Mouse (Mus musculus): ENCODE results near the gene Plxna1. TPM values are rescaled to one million over a fixed set of nuclear protein-coding genes. Genes with fewer than 3 reads are reported as not detected.

Plxna1 gene
- polyA plus RNA-seq (2015; fragmentation: Nextera tagmentation; extraction: Ambion mirVana) = 85.3 and 88.3 TPM in 2 replicates

DNA sequence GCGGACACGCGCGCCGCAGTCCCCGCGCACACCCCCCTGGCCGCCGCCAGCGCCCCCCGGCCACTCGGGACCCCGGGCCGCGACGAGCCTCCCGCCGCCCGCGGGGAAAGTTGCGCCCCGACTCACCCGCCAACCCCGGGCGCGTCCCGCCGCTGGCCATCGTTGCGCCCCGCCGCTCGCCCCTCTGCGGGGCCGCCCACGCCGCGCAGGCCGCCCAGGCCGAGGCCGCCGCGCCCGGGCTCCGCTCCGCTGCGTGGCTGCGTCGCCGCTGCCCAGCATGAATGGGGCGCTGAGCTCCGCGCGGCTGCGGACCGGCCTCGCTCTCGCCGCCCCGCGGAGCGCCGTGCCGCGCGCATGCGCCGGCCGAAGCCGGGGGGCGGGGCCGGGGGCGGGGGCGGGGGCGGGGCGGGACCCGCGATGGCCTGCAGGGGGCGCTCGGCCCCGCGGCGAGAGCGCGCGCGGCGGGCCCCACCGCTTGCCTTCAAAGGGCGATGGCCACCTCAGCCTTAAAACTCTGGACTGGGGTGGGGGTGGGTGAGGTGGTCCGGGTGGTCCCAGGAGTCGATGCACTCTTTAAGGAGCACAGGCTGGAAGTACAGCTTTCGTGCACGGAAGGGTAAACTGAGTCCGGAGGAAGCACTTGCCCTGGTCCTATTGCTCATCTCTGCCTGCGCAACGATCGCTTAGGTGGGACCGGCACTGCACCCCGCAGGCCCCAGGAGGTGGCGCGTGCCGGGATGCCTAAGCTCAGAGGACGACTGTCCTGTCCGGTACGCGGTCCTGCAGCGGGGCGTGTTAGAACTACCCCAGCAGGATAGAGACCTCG, at the start of gene Plxna1:
TSS of gene Plxna1 (minus strand) at position 340 of the 826 bp plus-strand sequence.
- H3K36me3 ChIP-seq (replicated peaks) = no peaks in the 10 kb centered on the region
- H3K27me3 ChIP-seq (replicated peaks) = no peaks in the 10 kb centered on the region
- peak within 1 kb of the TSS; percentile 94 for H3K9ac ChIP-seq
- no peaks in the 10 kb centered on the region for H3K9me3 ChIP-seq
- H3K4me3 ChIP-seq = peak within 1 kb of the TSS; percentile 70
- peaks cover 46% of the 10 kb centered on the region for H3K4me1 ChIP-seq
- ATAC-seq (replicated peaks) = peak; percentile 83
- under 1% methylated on average over 82 of the region's 110 CpGs for WGBS
- H3K4me2 ChIP-seq = peak within 1 kb of the TSS; percentile 98
- H3K27ac ChIP-seq = peak within 1 kb of the TSS; percentile 90

DNA sequence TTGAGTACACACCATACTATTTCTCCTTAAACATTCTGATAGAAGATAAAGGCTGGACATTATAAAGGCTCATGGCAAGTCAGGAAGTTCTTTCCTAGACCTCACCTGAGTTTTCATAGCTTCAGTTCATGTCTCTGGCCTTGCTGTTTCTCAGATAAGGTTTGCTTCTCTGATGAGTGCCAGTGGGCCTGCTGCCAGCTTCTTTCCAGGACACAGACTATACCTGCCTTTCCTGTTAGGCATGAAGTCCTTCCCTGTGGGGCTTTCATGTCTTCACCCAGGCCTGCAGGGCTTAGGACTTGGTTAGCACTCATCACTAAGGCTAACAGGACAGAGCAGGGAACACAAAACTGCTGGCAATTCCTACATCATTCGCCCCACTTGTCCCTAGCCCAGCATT, 46.6 kb upstream of the Plxna1 start:
- no peaks in the 10 kb centered on the region for H3K27me3 ChIP-seq (replicated peaks)
- H3K4me1 ChIP-seq = peaks cover 6% of the 10 kb centered on the region
- H3K36me3 ChIP-seq (replicated peaks) = no peaks in the 10 kb centered on the region
- no peaks in the 10 kb centered on the region for H3K9me3 ChIP-seq
- no peak overlapping the region for H3K9ac ChIP-seq
- WGBS = 78% methylated on average over 1 of the region's 1 CpGs
- H3K4me2 ChIP-seq = no peak overlapping the region
- no peak for ATAC-seq (replicated peaks)
- no peak overlapping the region for H3K27ac ChIP-seq
- H3K4me3 ChIP-seq = no peak overlapping the region

DNA sequence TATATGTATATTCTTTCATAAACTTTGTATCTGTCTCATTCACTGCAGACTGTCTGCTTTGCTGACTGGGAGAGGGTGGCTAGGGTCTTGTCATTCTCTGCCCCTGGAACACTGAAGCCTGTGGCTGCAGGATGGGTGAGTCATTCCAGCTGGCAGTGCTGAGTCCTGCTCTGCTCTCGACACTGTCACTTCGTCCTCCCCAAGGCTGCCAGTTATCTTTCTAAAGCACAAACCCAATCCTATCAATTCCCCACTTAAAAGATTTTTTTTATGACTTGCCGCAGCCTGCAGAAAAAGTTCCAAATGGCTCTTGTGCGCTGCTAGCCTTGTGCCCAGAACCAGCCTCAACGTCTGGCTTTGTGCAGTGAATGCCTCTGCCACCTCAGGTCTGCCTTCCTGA, 45.8 kb upstream of the Plxna1 start:
- 73% methylated on average over 5 of the region's 5 CpGs for WGBS
- ATAC-seq (replicated peaks) = no peak
- Histone ChIP-seq H3K27me3 (replicated peaks) (no peaks in the 10 kb centered on the region), H3K27ac (no peak overlapping the region), H3K36me3 (replicated peaks) (no peaks in the 10 kb centered on the region), H3K4me1 (peaks cover 6% of the 10 kb centered on the region), H3K9me3 (no peaks in the 10 kb centered on the region), H3K4me3 (no peak overlapping the region), H3K9ac (no peak overlapping the region), H3K4me2 (no peak overlapping the region)

DNA sequence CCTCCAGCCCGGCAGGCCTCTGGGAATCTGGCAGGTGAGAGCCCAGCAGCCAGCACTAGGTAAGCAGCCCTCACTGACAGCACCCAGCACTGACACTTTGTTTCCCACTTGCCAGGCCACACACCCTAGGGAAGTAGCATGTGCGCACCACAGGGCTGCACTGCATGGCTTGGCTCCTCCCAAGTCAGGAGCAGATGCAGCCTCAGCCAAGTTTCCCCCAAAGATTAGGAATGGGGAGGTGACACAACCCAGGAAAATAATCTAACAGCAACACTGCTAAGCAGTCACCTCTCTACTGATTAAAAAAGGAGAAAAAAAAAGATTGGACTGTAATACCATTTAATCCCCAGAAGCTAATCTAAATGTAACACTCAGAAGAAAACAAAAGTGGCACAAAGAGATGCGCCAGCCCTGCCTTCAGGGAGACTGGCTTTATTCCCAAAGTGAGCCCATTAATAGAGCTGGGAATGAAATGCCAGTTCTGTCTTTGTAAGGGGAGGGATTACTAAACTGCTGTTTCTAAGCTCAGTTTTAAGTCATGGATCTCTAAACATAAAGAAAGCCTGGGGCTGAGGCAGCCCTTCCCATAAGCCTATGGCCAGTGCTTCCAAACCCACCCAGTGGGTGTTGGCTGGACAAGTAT, 44.9 kb upstream of the Plxna1 start:
- peak; percentile 63 for ATAC-seq (replicated peaks)
- H3K36me3 ChIP-seq (replicated peaks) = no peaks in the 10 kb centered on the region
- no peak overlapping the region for H3K4me3 ChIP-seq
- no peak overlapping the region for H3K9ac ChIP-seq
- H3K27ac ChIP-seq = 0 out of 2 replicates have a peak overlapping the region, but pooled peaks have one; percentile 19
- H3K27me3 ChIP-seq (replicated peaks) = no peaks in the 10 kb centered on the region
- no peaks in the 10 kb centered on the region for H3K9me3 ChIP-seq
- no peak overlapping the region for H3K4me2 ChIP-seq
- 39% methylated on average over 3 of the region's 3 CpGs for WGBS
- H3K4me1 ChIP-seq = peaks cover 6% of the 10 kb centered on the region

DNA sequence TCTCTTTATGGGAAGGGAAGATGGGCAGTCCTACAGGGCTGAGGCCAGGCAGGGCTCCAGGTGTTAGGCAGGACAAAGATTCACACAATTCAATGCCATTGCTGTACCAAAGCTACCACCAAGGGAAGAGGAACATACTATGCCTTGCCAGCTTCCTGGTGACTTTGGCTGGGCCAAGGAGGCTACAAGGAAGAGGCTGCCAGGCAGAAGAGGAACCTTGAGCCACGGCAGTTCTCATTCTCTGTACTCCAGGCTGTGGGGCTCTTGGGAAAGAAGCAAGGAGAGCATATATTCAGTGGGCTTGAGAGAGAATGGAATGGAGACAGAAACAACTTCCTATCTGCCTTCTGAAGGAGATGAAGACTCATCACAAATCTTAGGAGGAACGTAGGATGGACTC, 42.5 kb upstream of the Plxna1 start:
- 91% methylated on average over 2 of the region's 2 CpGs for WGBS
- Histone ChIP-seq H3K36me3 (replicated peaks) (no peaks in the 10 kb centered on the region), H3K4me3 (no peak overlapping the region), H3K9ac (no peak overlapping the region), H3K27me3 (replicated peaks) (no peaks in the 10 kb centered on the region), H3K4me2 (no peak overlapping the region), H3K27ac (no peak overlapping the region), H3K4me1 (peaks cover 6% of the 10 kb centered on the region), H3K9me3 (no peaks in the 10 kb centered on the region)
- no peak for ATAC-seq (replicated peaks)

DNA sequence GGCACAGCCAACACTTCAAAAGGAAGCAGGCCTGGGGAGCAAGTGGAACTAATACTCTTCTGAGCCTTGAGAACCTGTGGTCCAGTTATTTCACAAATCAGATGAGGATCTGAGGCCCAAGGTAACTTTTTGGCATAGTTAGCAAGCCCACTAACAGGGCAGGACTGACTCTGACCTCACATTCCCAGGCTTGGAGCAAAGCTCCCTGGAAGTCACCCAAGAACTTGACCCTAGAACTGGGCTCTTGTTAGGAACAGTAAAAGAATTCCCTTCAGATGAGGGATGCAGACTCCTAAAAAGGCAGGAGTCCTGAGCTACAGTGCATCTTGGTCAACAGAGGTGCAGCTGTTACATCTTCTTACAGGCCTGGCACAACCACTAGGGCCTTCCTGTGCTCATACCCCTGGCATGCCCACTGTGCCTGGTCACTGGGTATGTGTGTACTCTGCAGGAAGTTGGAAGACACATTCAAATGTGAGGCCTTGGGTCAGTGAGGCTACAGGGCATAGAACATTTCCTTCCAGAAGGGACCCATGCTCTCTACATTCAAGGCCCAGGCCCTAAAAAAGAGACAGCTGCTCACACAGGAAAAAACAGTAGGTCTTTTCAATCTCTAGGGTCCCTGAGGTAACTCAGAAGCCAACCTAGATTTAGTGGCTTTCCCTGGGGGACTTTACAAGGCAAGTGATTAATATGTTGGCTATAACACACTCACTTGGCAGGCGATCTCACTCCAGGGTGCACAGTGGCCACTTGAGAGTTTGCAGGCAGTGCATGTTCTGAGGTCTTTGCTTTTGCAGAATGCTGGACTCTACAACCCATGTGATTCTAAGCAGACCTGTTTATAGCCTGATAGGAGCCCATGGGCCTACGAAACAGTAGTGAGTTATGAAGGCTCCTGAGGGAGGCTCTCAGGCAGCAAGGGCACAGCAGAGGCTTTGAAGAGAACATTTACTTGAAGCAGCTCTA, 41.1 kb upstream of the Plxna1 start:
- Histone ChIP-seq H3K4me3 (no peak overlapping the region), H3K9me3 (no peaks in the 10 kb centered on the region), H3K4me2 (no peak overlapping the region), H3K4me1 (peaks cover 6% of the 10 kb centered on the region), H3K36me3 (replicated peaks) (no peaks in the 10 kb centered on the region), H3K9ac (no peak overlapping the region), H3K27ac (no peak overlapping the region), H3K27me3 (replicated peaks) (no peaks in the 10 kb centered on the region)
- no peak for ATAC-seq (replicated peaks)
- 86% methylated on average over 2 of the region's 2 CpGs for WGBS

DNA sequence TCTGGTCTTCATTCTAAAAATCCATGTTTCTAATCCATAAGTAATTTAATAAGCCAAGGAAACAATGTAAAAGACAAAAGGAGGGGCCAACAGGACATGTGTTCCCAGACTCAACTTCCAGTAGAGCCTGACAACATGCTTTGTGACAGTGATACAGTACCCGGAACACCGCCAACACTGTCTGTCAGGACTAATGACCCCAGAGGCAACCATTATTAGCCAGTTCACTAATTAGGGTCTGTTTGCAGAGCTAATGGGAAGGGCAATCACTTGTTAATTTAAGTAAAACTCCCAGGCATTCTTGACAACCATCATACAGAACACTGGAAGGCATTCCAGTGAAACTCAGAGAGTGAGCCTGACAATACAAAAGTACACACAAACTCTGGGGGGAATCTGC, 40.0 kb upstream of the Plxna1 start:
- Histone ChIP-seq H3K4me1 (peaks cover 6% of the 10 kb centered on the region), H3K27me3 (replicated peaks) (no peaks in the 10 kb centered on the region), H3K27ac (no peak overlapping the region), H3K4me2 (no peak overlapping the region), H3K36me3 (replicated peaks) (no peaks in the 10 kb centered on the region), H3K4me3 (no peak overlapping the region), H3K9ac (no peak overlapping the region), H3K9me3 (no peaks in the 10 kb centered on the region)
- 68% methylated on average over 2 of the region's 2 CpGs for WGBS
- no peak for ATAC-seq (replicated peaks)

DNA sequence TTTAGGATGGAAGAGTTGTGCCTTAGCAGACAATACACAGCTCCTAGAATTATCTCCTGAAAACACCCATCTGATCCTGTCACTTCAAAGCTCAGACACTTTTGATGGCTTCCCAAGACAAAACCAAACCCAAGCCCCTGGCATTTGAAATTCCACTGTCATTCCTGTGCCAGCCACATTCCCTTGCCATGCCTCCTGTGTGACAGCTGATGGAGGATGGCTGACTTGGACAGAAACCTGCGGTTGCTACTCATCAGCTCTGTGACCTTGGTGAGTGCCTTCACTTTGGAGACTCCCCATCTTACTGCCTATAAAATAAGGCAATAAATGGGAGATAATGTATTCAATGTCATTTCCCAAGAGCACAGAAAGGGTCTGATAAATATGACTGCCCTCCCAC, 37.1 kb upstream of the Plxna1 start:
- WGBS = 75% methylated on average over 1 of the region's 1 CpGs

DNA sequence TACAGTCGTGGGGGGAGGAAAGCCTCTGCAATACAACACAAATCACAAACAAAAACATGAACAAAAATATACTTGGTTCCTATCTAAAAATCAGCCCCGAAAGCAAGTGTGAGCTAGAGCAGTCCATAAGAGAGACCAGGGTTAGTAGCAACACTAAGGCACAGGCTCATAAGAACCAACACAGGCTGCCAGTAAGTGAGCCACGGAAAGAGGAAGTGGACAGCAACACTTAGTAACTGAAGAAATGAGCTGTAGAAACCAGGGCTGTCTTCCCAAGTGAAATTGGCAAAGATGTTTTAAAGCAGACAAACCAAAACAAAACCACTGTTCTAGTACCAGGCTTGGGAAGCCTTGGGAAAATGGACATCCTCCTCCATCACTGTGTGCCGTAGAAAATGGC, 35.5 kb upstream of the Plxna1 start:
- Histone ChIP-seq H3K36me3 (replicated peaks) (no peaks in the 10 kb centered on the region), H3K9ac (no peak overlapping the region), H3K4me2 (no peak overlapping the region), H3K9me3 (no peaks in the 10 kb centered on the region), H3K4me3 (no peak overlapping the region), H3K27ac (no peak overlapping the region), H3K27me3 (replicated peaks) (no peaks in the 10 kb centered on the region), H3K4me1 (no peaks in the 10 kb centered on the region)
- WGBS = 86% methylated on average over 4 of the region's 4 CpGs
- no peak for ATAC-seq (replicated peaks)

More for the DNA sequence above, 37.1 kb upstream of the Plxna1 start:
- no peak overlapping the region for H3K4me2 ChIP-seq
- H3K4me1 ChIP-seq = no peaks in the 10 kb centered on the region
- no peak overlapping the region for H3K27ac ChIP-seq
- H3K9ac ChIP-seq = no peak overlapping the region
- no peaks in the 10 kb centered on the region for H3K36me3 ChIP-seq (replicated peaks)
- no peaks in the 10 kb centered on the region for H3K9me3 ChIP-seq
- no peak overlapping the region for H3K4me3 ChIP-seq
- ATAC-seq (replicated peaks) = no peak
- no peaks in the 10 kb centered on the region for H3K27me3 ChIP-seq (replicated peaks)

DNA sequence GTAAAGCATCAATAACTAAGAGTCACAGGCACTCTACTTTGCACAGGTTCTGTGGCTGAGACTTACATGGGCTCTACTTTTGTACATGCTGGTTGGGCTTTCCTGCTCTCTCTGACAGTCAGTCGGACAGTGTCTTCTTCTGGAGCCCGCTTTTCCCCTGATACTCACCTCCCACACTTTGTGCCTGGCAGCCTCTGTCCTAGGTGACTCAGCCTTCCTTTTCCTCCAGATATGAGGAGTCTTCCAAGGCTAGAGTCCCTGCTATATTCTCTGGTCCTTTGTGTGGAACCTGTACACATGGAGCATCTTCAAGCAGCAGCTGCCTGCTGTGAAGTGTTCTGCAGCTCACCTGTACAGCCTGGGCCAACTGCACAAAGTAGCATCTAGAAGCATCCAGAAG, 31.4 kb upstream of the Plxna1 start:
- no peaks in the 10 kb centered on the region for H3K9me3 ChIP-seq
- ATAC-seq (replicated peaks) = no peak
- H3K9ac ChIP-seq = no peak overlapping the region
- H3K27me3 ChIP-seq (replicated peaks) = no peaks in the 10 kb centered on the region
- H3K4me1 ChIP-seq = no peaks in the 10 kb centered on the region
- H3K4me2 ChIP-seq = no peak overlapping the region
- H3K4me3 ChIP-seq = no peak overlapping the region
- no peak overlapping the region for H3K27ac ChIP-seq
- H3K36me3 ChIP-seq (replicated peaks) = no peaks in the 10 kb centered on the region
- WGBS = 91% methylated on average over 2 of the region's 2 CpGs

DNA sequence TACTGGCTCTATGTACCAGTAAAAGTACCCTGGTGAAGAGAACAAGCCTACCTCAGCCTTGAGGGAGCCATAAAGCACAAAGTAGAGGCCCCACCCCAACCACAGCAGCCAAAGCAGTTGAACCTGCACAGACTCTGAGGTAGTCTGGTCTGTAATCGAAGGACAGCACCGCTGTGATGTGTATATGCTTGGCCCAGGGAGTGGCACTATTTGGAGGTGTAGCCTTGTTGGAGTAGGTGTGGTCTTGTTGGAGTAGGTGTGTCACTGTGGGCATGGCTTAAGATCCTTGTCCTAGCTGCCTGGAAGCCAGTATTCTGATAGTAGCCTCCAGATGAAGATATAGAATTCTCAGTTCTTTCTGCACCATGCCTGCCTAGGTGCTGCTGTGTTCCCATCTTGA, 29.8 kb upstream of the Plxna1 start:
- Histone ChIP-seq H3K27me3 (replicated peaks) (no peaks in the 10 kb centered on the region), H3K4me3 (no peak overlapping the region), H3K36me3 (replicated peaks) (no peaks in the 10 kb centered on the region), H3K4me1 (no peaks in the 10 kb centered on the region), H3K27ac (no peak overlapping the region), H3K9me3 (no peaks in the 10 kb centered on the region), H3K4me2 (no peak overlapping the region), H3K9ac (no peak overlapping the region)
- 93% methylated on average over 2 of the region's 2 CpGs for WGBS
- no peak for ATAC-seq (replicated peaks)

DNA sequence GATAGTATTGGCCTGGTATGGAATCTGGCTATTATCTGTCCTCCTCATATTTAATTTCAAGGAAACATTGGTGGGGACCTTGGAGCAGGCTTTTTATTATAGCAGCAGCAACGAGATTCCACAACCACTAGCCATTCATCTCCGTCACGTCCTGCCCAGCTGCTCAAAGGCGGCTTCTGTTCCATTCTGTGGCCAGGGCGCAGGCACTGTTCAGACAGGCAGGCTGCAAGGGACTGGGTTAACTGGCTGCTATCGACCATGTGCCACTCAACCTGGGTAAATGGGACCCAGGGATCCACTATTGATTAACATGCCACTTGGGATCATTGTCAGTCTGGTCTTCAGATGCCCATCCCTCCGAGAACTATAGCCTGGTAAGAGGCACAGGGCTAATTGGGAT, 27.4 kb upstream of the Plxna1 start:
- no peak overlapping the region for H3K9ac ChIP-seq
- H3K36me3 ChIP-seq (replicated peaks) = no peaks in the 10 kb centered on the region
- no peaks in the 10 kb centered on the region for H3K4me1 ChIP-seq
- H3K4me3 ChIP-seq = no peak overlapping the region
- ATAC-seq (replicated peaks) = no peak
- no peak overlapping the region for H3K4me2 ChIP-seq
- WGBS = 81% methylated on average over 7 of the region's 7 CpGs
- H3K27ac ChIP-seq = no peak overlapping the region
- no peaks in the 10 kb centered on the region for H3K9me3 ChIP-seq
- H3K27me3 ChIP-seq (replicated peaks) = no peaks in the 10 kb centered on the region
